Mouse (Mus musculus): ENCODE data around the gene 1700020N01Rik. TPM values are rescaled to one million over a fixed set of nuclear protein-coding genes. Genes with fewer than 3 reads are reported as not detected.

The 1700020N01Rik gene
- polyA plus RNA-seq, 2 experiments = not detected

- H3K27me3 ChIP-seq (ENCODE audit: control insufficient read depth, insufficient read depth, low read length) = no peaks in the 10 kb centered on the region
- TF ChIP-seq EP300 (IDR thresholded peaks at IDR 0.05; ENCODE audit: low read depth) = no peak
- TF ChIP-seq CTCF (IDR thresholded peaks at IDR 0.05; ENCODE audit: low read depth) = no peak
- no peak overlapping the region for H3K9ac ChIP-seq (replicated peaks)
- H3K27ac ChIP-seq = no peak overlapping the region
- no peak for DNase-seq (ENCODE audit: low read depth in 3 of 3, low spot score in 3 of 3)
- no peaks in the 10 kb centered on the region for H3K36me3 ChIP-seq (replicated peaks; ENCODE audit: control insufficient read depth, insufficient read depth, low read depth)
- H3K9me3 ChIP-seq (ENCODE audit: control insufficient read depth, low read length) = no peaks in the 10 kb centered on the region
- H3K4me2 ChIP-seq (ENCODE audit: low read depth) = no peak overlapping the region
- 68% methylated on average over 11 of the region's 11 CpGs for WGBS (ENCODE audit: insufficient replicate concordance)
- H3K4me3 ChIP-seq (ENCODE audit: insufficient read depth in 1 of 2, low read depth in 2 of 2, low read length in 2 of 2) = no peak overlapping the region
- no peaks in the 10 kb centered on the region for H3K4me1 ChIP-seq (replicated peaks; ENCODE audit: control insufficient read depth in 2 of 2, insufficient read depth in 2 of 2, low read length in 1 of 2)
- no peak for ATAC-seq (ENCODE audit: insufficient read depth)
These were observed 17.1 kb upstream of the 1700020N01Rik start for GRCm38 (mm10) chr10:21575806-21576378.

GRCm38 (mm10) chr10:21577798-21578197 is 15.1 kb upstream of the 1700020N01Rik start:
- TF ChIP-seq EP300 (IDR thresholded peaks at IDR 0.05; ENCODE audit: low read depth) = no peak
- TF ChIP-seq CTCF (IDR thresholded peaks at IDR 0.05; ENCODE audit: low read depth) = no peak
- no peak overlapping the region for H3K4me2 ChIP-seq (ENCODE audit: low read depth)
- no peak overlapping the region for H3K9ac ChIP-seq (replicated peaks)
- no peak overlapping the region for H3K4me3 ChIP-seq (ENCODE audit: insufficient read depth in 1 of 2, low read depth in 2 of 2, low read length in 2 of 2)
- no peaks in the 10 kb centered on the region for H3K27me3 ChIP-seq (ENCODE audit: control insufficient read depth, insufficient read depth, low read length)
- no peak overlapping the region for H3K27ac ChIP-seq
- 66% methylated on average over 6 of the region's 6 CpGs for WGBS (ENCODE audit: insufficient replicate concordance)
- no peaks in the 10 kb centered on the region for H3K4me1 ChIP-seq (replicated peaks; ENCODE audit: control insufficient read depth in 2 of 2, insufficient read depth in 2 of 2, low read length in 1 of 2)
- no peaks in the 10 kb centered on the region for H3K36me3 ChIP-seq (replicated peaks; ENCODE audit: control insufficient read depth, insufficient read depth, low read depth)
- DNase-seq (ENCODE audit: low read depth in 3 of 3, low spot score in 3 of 3) = no peak
- ATAC-seq (ENCODE audit: insufficient read depth) = no peak
- H3K9me3 ChIP-seq (ENCODE audit: control insufficient read depth, low read length) = no peaks in the 10 kb centered on the region

- Histone ChIP-seq H3K4me1 (replicated peaks; ENCODE audit: control insufficient read depth in 2 of 2, insufficient read depth in 2 of 2, low read length in 1 of 2) (no peaks in the 10 kb centered on the region), H3K9me3 (ENCODE audit: control insufficient read depth, low read length) (no peaks in the 10 kb centered on the region), H3K27me3 (ENCODE audit: control insufficient read depth, insufficient read depth, low read length) (no peaks in the 10 kb centered on the region), H3K4me2 (ENCODE audit: low read depth) (no peak overlapping the region), H3K27ac (no peak overlapping the region), H3K4me3 (ENCODE audit: insufficient read depth in 1 of 2, low read depth in 2 of 2, low read length in 2 of 2) (no peak overlapping the region), H3K36me3 (replicated peaks; ENCODE audit: control insufficient read depth, insufficient read depth, low read depth) (no peaks in the 10 kb centered on the region), H3K9ac (replicated peaks) (no peak overlapping the region)
- DNase-seq (ENCODE audit: low read depth in 3 of 3, low spot score in 3 of 3) (no peak), ATAC-seq (ENCODE audit: insufficient read depth) (no peak)
- no peak for TF ChIP-seq CTCF (IDR thresholded peaks at IDR 0.05; ENCODE audit: low read depth)
- no peak for TF ChIP-seq EP300 (IDR thresholded peaks at IDR 0.05; ENCODE audit: low read depth)
- 41% methylated on average over 1 of the region's 1 CpGs for WGBS (ENCODE audit: insufficient replicate concordance)
These were observed 11.4 kb upstream of the 1700020N01Rik start for GRCm38 (mm10) chr10:21581546-21581945.

GRCm38 (mm10) chr10:21587041-21587440 is 5.9 kb upstream of the 1700020N01Rik start:
- H3K27me3 ChIP-seq (ENCODE audit: control insufficient read depth, insufficient read depth, low read length) = no peaks in the 10 kb centered on the region
- no peaks in the 10 kb centered on the region for H3K4me1 ChIP-seq (replicated peaks; ENCODE audit: control insufficient read depth in 2 of 2, insufficient read depth in 2 of 2, low read length in 1 of 2)
- no peaks in the 10 kb centered on the region for H3K9me3 ChIP-seq (ENCODE audit: control insufficient read depth, low read length)
- WGBS (ENCODE audit: insufficient replicate concordance) = 66% methylated on average over 2 of the region's 2 CpGs
- H3K4me2 ChIP-seq (ENCODE audit: low read depth) = no peak overlapping the region
- no peak overlapping the region for H3K9ac ChIP-seq (replicated peaks)
- ATAC-seq (ENCODE audit: insufficient read depth) (no peak), DNase-seq (ENCODE audit: low read depth in 3 of 3, low spot score in 3 of 3) (no peak)
- no peak overlapping the region for H3K4me3 ChIP-seq (ENCODE audit: insufficient read depth in 1 of 2, low read depth in 2 of 2, low read length in 2 of 2)
- no peaks in the 10 kb centered on the region for H3K36me3 ChIP-seq (replicated peaks; ENCODE audit: control insufficient read depth, insufficient read depth, low read depth)
- H3K27ac ChIP-seq = no peak overlapping the region
- TF ChIP-seq EP300 (IDR thresholded peaks at IDR 0.05; ENCODE audit: low read depth) (no peak), CTCF (IDR thresholded peaks at IDR 0.05; ENCODE audit: low read depth) (no peak)

GRCm38 (mm10) chr10:21588007-21588852 is 4.7 kb upstream of the 1700020N01Rik start:
- no peaks in the 10 kb centered on the region for H3K36me3 ChIP-seq (replicated peaks; ENCODE audit: control insufficient read depth, insufficient read depth, low read depth)
- no peaks in the 10 kb centered on the region for H3K27me3 ChIP-seq (ENCODE audit: control insufficient read depth, insufficient read depth, low read length)
- 62% methylated on average over 4 of the region's 4 CpGs for WGBS (ENCODE audit: insufficient replicate concordance)
- no peak overlapping the region for H3K27ac ChIP-seq
- ATAC-seq (ENCODE audit: insufficient read depth) = no peak
- H3K9me3 ChIP-seq (ENCODE audit: control insufficient read depth, low read length) = no peaks in the 10 kb centered on the region
- no peak for TF ChIP-seq CTCF (IDR thresholded peaks at IDR 0.05; ENCODE audit: low read depth)
- no peaks in the 10 kb centered on the region for H3K4me1 ChIP-seq (replicated peaks; ENCODE audit: control insufficient read depth in 2 of 2, insufficient read depth in 2 of 2, low read length in 1 of 2)
- DNase-seq (ENCODE audit: low read depth in 3 of 3, low spot score in 3 of 3) = no peak
- no peak overlapping the region for H3K4me3 ChIP-seq (ENCODE audit: insufficient read depth in 1 of 2, low read depth in 2 of 2, low read length in 2 of 2)
- H3K4me2 ChIP-seq (ENCODE audit: low read depth) = no peak overlapping the region
- no peak overlapping the region for H3K9ac ChIP-seq (replicated peaks)

All from liver, embryonic 14.5 days (tissue).